Comparison of ENCODE assay signal across 9 mouse cellular contexts in the genomic region with DNA sequence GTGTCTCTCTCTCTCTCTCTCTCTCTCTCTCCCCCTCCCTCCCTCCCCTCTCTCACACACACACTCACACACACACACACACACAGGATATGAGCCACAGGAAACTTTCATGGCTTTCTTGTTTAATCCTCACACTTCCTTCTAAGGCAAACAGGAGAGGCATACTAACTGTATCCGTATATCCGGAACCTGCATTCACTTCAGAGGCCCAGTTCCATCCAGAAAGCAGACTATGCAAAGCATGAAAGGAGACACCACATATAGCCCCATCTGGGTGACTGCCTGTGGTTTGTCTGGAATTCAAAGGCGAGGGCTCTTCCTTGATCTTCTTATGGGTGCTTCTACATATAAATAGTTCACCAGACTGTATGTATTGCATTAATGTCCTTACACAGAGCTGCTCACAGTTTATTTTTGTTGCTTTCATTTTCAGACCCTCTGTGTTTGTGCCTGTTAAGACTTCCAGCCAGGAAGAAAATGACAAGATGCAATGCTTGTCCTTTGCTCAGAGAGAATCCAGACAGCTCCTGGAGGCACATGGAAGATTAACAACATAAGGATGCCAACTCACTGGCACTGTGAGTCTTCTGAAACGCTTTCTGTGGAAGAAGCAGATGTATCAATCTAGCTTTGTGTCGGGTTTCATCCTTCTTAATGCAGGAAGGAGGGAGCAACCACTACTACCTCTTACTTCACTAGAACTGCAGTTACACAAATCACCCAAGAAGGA. TPM values are rescaled to one million over a fixed set of nuclear protein-coding genes. Genes with fewer than 3 reads are reported as not detected.
DNase-seq lines count a peak whose midpoint lies in the region; ATAC-seq lines count a peak whose summit lies in the region.
"Had no signal": no experiment of that assay in that cellular context is flagged by ENCODE, and none has a peak within 500 bp of the region (broad histone marks: within the 10 kb centered on the region; RNA-seq: fewer than 3 reads in every experiment).

No protein-coding gene starts in this region.

- WGBS in heart, embryonic 10.5 days: 47% methylated on average over 5 of the region's 5 CpGs
- WGBS in neural tube, embryonic 13.5 days: 71% methylated on average over 5 of the region's 5 CpGs
- 81% methylated on average over 5 of the region's 5 CpGs for WGBS in hindbrain, embryonic 16.5 days
- WGBS in stomach, embryonic 16.5 days: 38% methylated on average over 5 of the region's 5 CpGs
- WGBS in midbrain, embryonic 11.5 days: 80% methylated on average over 5 of the region's 5 CpGs

- no peak overlapping the region for H3K4me2 ChIP-seq in neural tube, embryonic 13.5 days
- H3K4me2 ChIP-seq in hindbrain, embryonic 16.5 days (ENCODE audit: low read length): no peak overlapping the region
- H3K4me2 ChIP-seq in stomach, embryonic 16.5 days (ENCODE audit: low read depth, low read length): no peak overlapping the region
- H3K4me2 ChIP-seq in midbrain, embryonic 11.5 days: no peak overlapping the region

- no peak overlapping the region for H3K4me3 ChIP-seq in heart, embryonic 10.5 days
- no peak overlapping the region for H3K4me3 ChIP-seq in neural tube, embryonic 13.5 days
- no peak overlapping the region for H3K4me3 ChIP-seq in hindbrain, embryonic 16.5 days (ENCODE audit: low read length)
- H3K4me3 ChIP-seq in stomach, embryonic 16.5 days (replicated peaks; ENCODE audit: low read length): no peak overlapping the region
- no peak overlapping the region for H3K4me3 ChIP-seq in midbrain, embryonic 11.5 days (ENCODE audit: low read depth, low read length)

- no peak overlapping the region for H3K9ac ChIP-seq in neural tube, embryonic 13.5 days
- no peak overlapping the region for H3K9ac ChIP-seq in hindbrain, embryonic 16.5 days (ENCODE audit: low read depth, low read length)
- H3K9ac ChIP-seq in stomach, embryonic 16.5 days (ENCODE audit: low read length): no peak overlapping the region
- no peak overlapping the region for H3K9ac ChIP-seq in midbrain, embryonic 11.5 days (ENCODE audit: low read length)

- H3K36me3 ChIP-seq in heart, embryonic 10.5 days: peaks cover 19% of the 10 kb centered on the region; the same call in 1 of the 2 replicates
- no peaks in the 10 kb centered on the region for H3K36me3 ChIP-seq in neural tube, embryonic 13.5 days
- no peaks in the 10 kb centered on the region for H3K36me3 ChIP-seq in hindbrain, embryonic 16.5 days (ENCODE audit: control insufficient read depth, insufficient read depth, low read length)
- H3K36me3 ChIP-seq in stomach, embryonic 16.5 days (ENCODE audit: control insufficient read depth, insufficient read depth, low read length): 0 out of 2 replicates have a peak, but pooled peaks cover 4% of the 10 kb centered on the region
- H3K36me3 ChIP-seq in midbrain, embryonic 11.5 days (ENCODE audit: control insufficient read depth, insufficient read depth, low read length): no peaks in the 10 kb centered on the region

- DNase-seq in heart, embryonic 10.5 days (ENCODE audit: low spot score): no peak
- no peak for DNase-seq in heart, adult 9 months (ENCODE audit: low spot score in 2 of 2)
- no peak for DNase-seq in neural tube, embryonic 10.5 days (ENCODE audit: extremely low spot score, low spot score)
- DNase-seq in urinary bladder, postnatal 10 days (ENCODE audit: low spot score): no peak
- DNase-seq in midbrain, embryonic 11.5 days (ENCODE audit: low spot score, missing footprints): no peak
- DNase-seq: cerebellum, adult 11-12 months had no signal

- ATAC-seq in neural tube, embryonic 13.5 days (ENCODE audit: low read depth): no peak
- ATAC-seq in hindbrain, embryonic 16.5 days: no peak
- peak; percentile 26; the same call in 1 of the 2 replicates for ATAC-seq in stomach, embryonic 16.5 days (ENCODE audit: insufficient read depth, low FRiP score)
- no peak for ATAC-seq in midbrain, embryonic 11.5 days (ENCODE audit: low FRiP score)

- peak overlapping the region; percentile 94 for H3K27ac ChIP-seq in heart, embryonic 10.5 days
- peak overlapping the region; percentile 43 for H3K27ac ChIP-seq in neural tube, embryonic 13.5 days (replicated peaks)
- peak overlapping the region; percentile 37; the same call in 1 of the 2 replicates for H3K27ac ChIP-seq in hindbrain, embryonic 16.5 days (ENCODE audit: low read depth, low read length)
- peak overlapping the region; percentile 84 for H3K27ac ChIP-seq in stomach, embryonic 16.5 days (ENCODE audit: low read length)
- H3K27ac ChIP-seq in midbrain, embryonic 11.5 days (ENCODE audit: low read depth, low read length): no peak overlapping the region

- peaks cover 96% of the 10 kb centered on the region for H3K4me1 ChIP-seq in heart, embryonic 10.5 days
- peaks cover 56% of the 10 kb centered on the region for H3K4me1 ChIP-seq in neural tube, embryonic 13.5 days (replicated peaks)
- H3K4me1 ChIP-seq in hindbrain, embryonic 16.5 days (ENCODE audit: control insufficient read depth, insufficient read depth, low read depth, low read length): peaks cover 3% of the 10 kb centered on the region; the same call in 1 of the 2 replicates
- peaks cover 77% of the 10 kb centered on the region for H3K4me1 ChIP-seq in stomach, embryonic 16.5 days (ENCODE audit: control insufficient read depth, insufficient read depth, low read length)
- peaks cover 11% of the 10 kb centered on the region; the same call in 1 of the 2 replicates for H3K4me1 ChIP-seq in midbrain, embryonic 11.5 days (ENCODE audit: control insufficient read depth, insufficient read depth, low read length)

- no peaks in the 10 kb centered on the region for H3K27me3 ChIP-seq in heart, embryonic 10.5 days (ENCODE audit: insufficient read depth, poor library complexity, severe bottlenecking)
- H3K27me3 ChIP-seq in neural tube, embryonic 13.5 days: no peaks in the 10 kb centered on the region
- H3K27me3 ChIP-seq in hindbrain, embryonic 16.5 days (replicated peaks; ENCODE audit: control insufficient read depth, insufficient read depth, low read length): no peaks in the 10 kb centered on the region
- H3K27me3 ChIP-seq in stomach, embryonic 16.5 days (ENCODE audit: control insufficient read depth, insufficient read depth, low read length): no peaks in the 10 kb centered on the region
- no peaks in the 10 kb centered on the region for H3K27me3 ChIP-seq in midbrain, embryonic 11.5 days (ENCODE audit: control insufficient read depth, insufficient read depth, low read length)

- no peaks in the 10 kb centered on the region for H3K9me3 ChIP-seq in heart, embryonic 10.5 days
- no peaks in the 10 kb centered on the region for H3K9me3 ChIP-seq in neural tube, embryonic 13.5 days
- no peaks in the 10 kb centered on the region for H3K9me3 ChIP-seq in hindbrain, embryonic 16.5 days (ENCODE audit: control insufficient read depth, low read length)
- H3K9me3 ChIP-seq in stomach, embryonic 16.5 days (replicated peaks; ENCODE audit: control insufficient read depth, low read length): no peaks in the 10 kb centered on the region
- no peaks in the 10 kb centered on the region for H3K9me3 ChIP-seq in midbrain, embryonic 11.5 days (ENCODE audit: control insufficient read depth, low read length)

RNA-seq across cellular contexts. Expression of gene Actn4, which starts 18.5 kb away (rescaled TPM):
- 319 and 371 TPM in 2 replicates for polyA plus RNA-seq in heart, embryonic 10.5 days (2016; fragmentation: Nextera tagmentation; extraction: Ambion mirVana)
- polyA plus RNA-seq in neural tube, embryonic 13.5 days (2015; fragmentation: Nextera tagmentation; extraction: Ambion mirVana): 142 and 147 TPM in 2 replicates
- 146 and 172 TPM in 2 replicates for polyA plus RNA-seq in hindbrain, embryonic 16.5 days (2015; fragmentation: Nextera tagmentation; extraction: Ambion mirVana)
- 413 and 449 TPM in 2 replicates for polyA plus RNA-seq in stomach, embryonic 16.5 days (2015; fragmentation: Nextera tagmentation; extraction: Ambion mirVana)
- 141 and 144 TPM in 2 replicates for polyA plus RNA-seq in midbrain, embryonic 11.5 days (2014; fragmentation: Nextera tagmentation; extraction: Ambion mirVana)

RNA-seq across cellular contexts. Expression of gene Eif3k, which starts 38.0 kb away (rescaled TPM):
- polyA plus RNA-seq in heart, embryonic 10.5 days (2016; fragmentation: Nextera tagmentation; extraction: Ambion mirVana): 289 and 329 TPM in 2 replicates
- 352 and 359 TPM in 2 replicates for polyA plus RNA-seq in neural tube, embryonic 13.5 days (2015; fragmentation: Nextera tagmentation; extraction: Ambion mirVana)
- 282 and 295 TPM in 2 replicates for polyA plus RNA-seq in hindbrain, embryonic 16.5 days (2015; fragmentation: Nextera tagmentation; extraction: Ambion mirVana)
- 339 and 345 TPM in 2 replicates for polyA plus RNA-seq in stomach, embryonic 16.5 days (2015; fragmentation: Nextera tagmentation; extraction: Ambion mirVana)
- polyA plus RNA-seq in midbrain, embryonic 11.5 days (2014; fragmentation: Nextera tagmentation; extraction: Ambion mirVana): 392 and 400 TPM in 2 replicates

RNA-seq across cellular contexts. Expression of gene Map4k1, which starts 38.2 kb away (rescaled TPM):
- 9.9 and 14.3 TPM in 2 replicates for polyA plus RNA-seq in heart, embryonic 10.5 days (2016; fragmentation: Nextera tagmentation; extraction: Ambion mirVana)
- polyA plus RNA-seq in neural tube, embryonic 13.5 days (2015; fragmentation: Nextera tagmentation; extraction: Ambion mirVana): 4.1 and 5.3 TPM in 2 replicates
- polyA plus RNA-seq in hindbrain, embryonic 16.5 days (2015; fragmentation: Nextera tagmentation; extraction: Ambion mirVana): 10.7 and 13.8 TPM in 2 replicates
- polyA plus RNA-seq in stomach, embryonic 16.5 days (2015; fragmentation: Nextera tagmentation; extraction: Ambion mirVana): 7.9 and 8.4 TPM in 2 replicates
- polyA plus RNA-seq in midbrain, embryonic 11.5 days (2014; fragmentation: Nextera tagmentation; extraction: Ambion mirVana): 4.1 and 5.5 TPM in 2 replicates
